Mouse (Mus musculus) forebrain, embryonic 13.5 days (tissue): ENCODE measurements at regions not wholly inside any gene's neighbourhood (a gene's known extent, or its start where the extent isn't known, plus 50 kb on each side); places are given as distances from the start of the nearest gene placed in this dataset.

Experiments used
- ATAC-seq: fragments of 200-750 bp; cut with Nextera tagmentation; 2 replicates; pipeline ENCODE4 v1.8.0; 2017
- H3K27ac ChIP-seq: fragments of 300-500 bp; sonication (generic); 2 replicates; pipeline ENCODE4 v1.5.1; 2015; ENCODE audit warnings: inconsistent platforms, mild to moderate bottlenecking, moderate library complexity
- H3K27me3 ChIP-seq: fragments of 300-500 bp; sonication (generic); 2 replicates; pipeline ENCODE4 v1.6.1; 2015; ENCODE audit warnings: mild to moderate bottlenecking, inconsistent platforms
- H3K36me3 ChIP-seq: fragments of 300-500 bp; sonication (generic); 2 replicates; pipeline ENCODE4 v1.6.1; 2015; ENCODE audit warnings: mild to moderate bottlenecking, inconsistent platforms; ENCODE audit not compliant: poor library complexity, severe bottlenecking
- H3K4me1 ChIP-seq: fragments of 300-500 bp; sonication (generic); 2 replicates; pipeline ENCODE4 v1.6.1; 2015; ENCODE audit warnings: inconsistent platforms
- H3K4me2 ChIP-seq: fragments of 300-500 bp; sonication (generic); 2 replicates; pipeline ENCODE4 v1.6.1; 2015; ENCODE audit warnings: inconsistent platforms, mild to moderate bottlenecking, moderate library complexity
- H3K4me3 ChIP-seq: fragments of 300-500 bp; sonication (generic); 2 replicates; pipeline ENCODE4 v1.5.1; 2015; ENCODE audit warnings: mild to moderate bottlenecking, inconsistent platforms
- H3K9ac ChIP-seq: fragments of 300-500 bp; sonication (generic); 2 replicates; pipeline ENCODE4 v1.6.1; 2015; ENCODE audit warnings: mild to moderate bottlenecking, inconsistent platforms
- H3K9me3 ChIP-seq: fragments of 300-500 bp; sonication (generic); replicated peaks from 2 replicates; pipeline ENCODE4 v1.6.1; 2016; ENCODE audit warnings: inconsistent platforms
- WGBS: fragments of 180-500 bp; shearing (Covaris S2); methylation state at CpG from one replicate; pipeline ENCODE4 v1.1.7; 2015; 5-methylcytosine and 5-hydroxymethylcytosine counted together

GRCm38 (mm10) chr6:106876690-106877089 is 76.8 kb upstream of the Crbn start:
- H3K36me3 ChIP-seq: no peaks in the 10 kb centered on the region
- no peak overlapping the region for H3K27ac ChIP-seq
- no peak overlapping the region for H3K9ac ChIP-seq
- ATAC-seq: no peak
- H3K9me3 ChIP-seq: no peaks in the 10 kb centered on the region; the same call in 1 of the 2 replicates
- no peaks in the 10 kb centered on the region for H3K27me3 ChIP-seq
- no peaks in the 10 kb centered on the region for H3K4me1 ChIP-seq
- WGBS: 90% methylated on average over 1 of the region's 1 CpGs
- H3K4me3 ChIP-seq: no peak overlapping the region
- no peak overlapping the region for H3K4me2 ChIP-seq

- Histone ChIP-seq H3K27ac (0 out of 2 replicates have a peak overlapping the region, but pooled peaks have one; percentile 44), H3K36me3 (no peaks in the 10 kb centered on the region), H3K4me2 (no peak overlapping the region), H3K9me3 (no peaks in the 10 kb centered on the region), H3K27me3 (no peaks in the 10 kb centered on the region), H3K9ac (no peak overlapping the region), H3K4me3 (no peak overlapping the region), H3K4me1 (peaks cover 10% of the 10 kb centered on the region)
- WGBS: 4% methylated on average over 4 of the region's 4 CpGs
- peak; percentile 72; the same call in 1 of the 2 replicates for ATAC-seq
Observed at GRCm38 (mm10) chr6:106891879-106892638, 92.2 kb upstream of the Crbn start.

- Histone ChIP-seq H3K9ac (no peak overlapping the region), H3K4me3 (no peak overlapping the region), H3K9me3 (no peaks in the 10 kb centered on the region), H3K27ac (no peak overlapping the region), H3K27me3 (no peaks in the 10 kb centered on the region), H3K4me1 (peaks cover 10% of the 10 kb centered on the region), H3K4me2 (no peak overlapping the region), H3K36me3 (no peaks in the 10 kb centered on the region)
- 0 out of 2 replicates have a peak, but pooled peaks have one; percentile 16 for ATAC-seq
- WGBS: 34% methylated on average over 2 of the region's 2 CpGs
Observed at GRCm38 (mm10) chr6:106892639-106892934, 92.7 kb upstream of the Crbn start.

GRCm38 (mm10) chr6:106903953-106904683 is 104.2 kb upstream of the Crbn start:
- Histone ChIP-seq H3K36me3 (no peaks in the 10 kb centered on the region), H3K4me1 (no peaks in the 10 kb centered on the region), H3K4me3 (no peak overlapping the region), H3K27ac (no peak overlapping the region), H3K27me3 (no peaks in the 10 kb centered on the region), H3K9me3 (no peaks in the 10 kb centered on the region), H3K4me2 (no peak overlapping the region), H3K9ac (no peak overlapping the region)
- 91% methylated on average over 8 of the region's 8 CpGs for WGBS
- ATAC-seq: no peak

GRCm38 (mm10) chr6:106915121-106915520 is 115.2 kb upstream of the Crbn start:
- Histone ChIP-seq H3K27me3 (no peaks in the 10 kb centered on the region), H3K9ac (no peak overlapping the region), H3K4me3 (no peak overlapping the region), H3K4me2 (no peak overlapping the region), H3K4me1 (no peaks in the 10 kb centered on the region), H3K36me3 (no peaks in the 10 kb centered on the region), H3K27ac (no peak overlapping the region), H3K9me3 (no peaks in the 10 kb centered on the region)
- 86% methylated on average over 2 of the region's 2 CpGs for WGBS
- ATAC-seq: no peak

- H3K4me2 ChIP-seq: no peak overlapping the region
- H3K9ac ChIP-seq: no peak overlapping the region
- no peak overlapping the region for H3K4me3 ChIP-seq
- H3K27ac ChIP-seq: no peak overlapping the region
- no peaks in the 10 kb centered on the region for H3K9me3 ChIP-seq
- no peaks in the 10 kb centered on the region for H3K36me3 ChIP-seq
- 89% methylated on average over 3 of the region's 3 CpGs for WGBS
- H3K27me3 ChIP-seq: no peaks in the 10 kb centered on the region
- H3K4me1 ChIP-seq: no peaks in the 10 kb centered on the region
- peak; percentile 63 for ATAC-seq
Observed at GRCm38 (mm10) chr6:106916683-106917289, 116.9 kb upstream of the Crbn start.

- Histone ChIP-seq H3K36me3 (no peaks in the 10 kb centered on the region), H3K27ac (no peak overlapping the region), H3K27me3 (no peaks in the 10 kb centered on the region), H3K4me2 (no peak overlapping the region), H3K4me3 (no peak overlapping the region), H3K4me1 (no peaks in the 10 kb centered on the region), H3K9ac (no peak overlapping the region), H3K9me3 (no peaks in the 10 kb centered on the region)
- 64% methylated on average over 2 of the region's 2 CpGs for WGBS
- peak; percentile 45; the same call in 1 of the 2 replicates for ATAC-seq
Observed at GRCm38 (mm10) chr6:106920951-106921350, 121.1 kb upstream of the Crbn start.

- H3K36me3 ChIP-seq: no peaks in the 10 kb centered on the region
- no peaks in the 10 kb centered on the region for H3K4me1 ChIP-seq
- H3K9ac ChIP-seq: no peak overlapping the region
- H3K27ac ChIP-seq: no peak overlapping the region
- no peak for ATAC-seq
- no peaks in the 10 kb centered on the region for H3K27me3 ChIP-seq
- H3K9me3 ChIP-seq: no peaks in the 10 kb centered on the region
- WGBS: 71% methylated on average over 2 of the region's 2 CpGs
- no peak overlapping the region for H3K4me3 ChIP-seq
- no peak overlapping the region for H3K4me2 ChIP-seq
Observed at GRCm38 (mm10) chr6:106925486-106925885, 125.6 kb upstream of the Crbn start.

- Histone ChIP-seq H3K36me3 (no peaks in the 10 kb centered on the region), H3K4me1 (no peaks in the 10 kb centered on the region), H3K4me2 (no peak overlapping the region), H3K9ac (no peak overlapping the region), H3K27me3 (no peaks in the 10 kb centered on the region), H3K27ac (no peak overlapping the region), H3K9me3 (no peaks in the 10 kb centered on the region), H3K4me3 (no peak overlapping the region)
- WGBS: 87% methylated on average over 6 of the region's 6 CpGs
- ATAC-seq: no peak
Observed at GRCm38 (mm10) chr6:106933584-106933983, 133.7 kb upstream of the Crbn start.

GRCm38 (mm10) chr6:106946227-106946927 is 146.5 kb upstream of the Crbn start:
- WGBS: 68% methylated on average over 3 of the region's 3 CpGs
- Histone ChIP-seq H3K4me3 (no peak overlapping the region), H3K4me1 (no peaks in the 10 kb centered on the region), H3K27ac (no peak overlapping the region), H3K4me2 (no peak overlapping the region), H3K27me3 (no peaks in the 10 kb centered on the region), H3K9me3 (no peaks in the 10 kb centered on the region), H3K9ac (no peak overlapping the region), H3K36me3 (no peaks in the 10 kb centered on the region)
- ATAC-seq: no peak

- Histone ChIP-seq H3K27ac (no peak overlapping the region), H3K27me3 (no peaks in the 10 kb centered on the region), H3K4me2 (no peak overlapping the region), H3K9ac (no peak overlapping the region), H3K4me3 (no peak overlapping the region), H3K9me3 (no peaks in the 10 kb centered on the region), H3K4me1 (no peaks in the 10 kb centered on the region), H3K36me3 (no peaks in the 10 kb centered on the region)
- WGBS: 66% methylated on average over 4 of the region's 4 CpGs
- no peak for ATAC-seq
Observed at GRCm38 (mm10) chr6:106950909-106951308, 151.0 kb upstream of the Crbn start.

GRCm38 (mm10) chr6:106961320-106961719 is 161.4 kb upstream of the Crbn start:
- H3K4me2 ChIP-seq: no peak overlapping the region
- peak; percentile 43; the same call in 1 of the 2 replicates for ATAC-seq

More at GRCm38 (mm10) chr6:106961320-106961719, 161.4 kb upstream of the Crbn start:
- WGBS: 80% methylated on average over 2 of the region's 2 CpGs
- H3K36me3 ChIP-seq: no peaks in the 10 kb centered on the region
- H3K9me3 ChIP-seq: no peaks in the 10 kb centered on the region
- no peaks in the 10 kb centered on the region for H3K27me3 ChIP-seq
- H3K4me3 ChIP-seq: no peak overlapping the region
- H3K27ac ChIP-seq: no peak overlapping the region
- no peaks in the 10 kb centered on the region for H3K4me1 ChIP-seq
- H3K9ac ChIP-seq: no peak overlapping the region
